Mouse (Mus musculus) liver, embryonic 13.5 days (tissue): ENCODE measurements around the gene Podn. TPM values are rescaled to one million over a fixed set of nuclear protein-coding genes. Genes with fewer than 3 reads are reported as not detected.

Experiments
- ATAC-seq: fragments of 200-750 bp; cut with Nextera tagmentation; 2 replicates; pipeline ENCODE4 v1.8.0; 2017; ENCODE audit warnings: low read depth, mild to moderate bottlenecking, moderate number of reproducible peaks, moderate library complexity
- DNase-seq: peaks from one replicate; pipeline ENCODE4 v3.0.0; 2022
- H3K27ac ChIP-seq: fragments of 300-500 bp; sonication (generic); 2 replicates; pipeline ENCODE4 v1.5.1; 2015; ENCODE audit warnings: moderate library complexity, mild to moderate bottlenecking, inconsistent platforms
- H3K27me3 ChIP-seq: fragments of 300-500 bp; sonication (generic); 2 replicates; pipeline ENCODE4 v1.6.1; 2015; ENCODE audit warnings: mild to moderate bottlenecking, inconsistent platforms
- H3K36me3 ChIP-seq: fragments of 300-500 bp; sonication (generic); 2 replicates; pipeline ENCODE4 v1.6.1; 2015; ENCODE audit warnings: mild to moderate bottlenecking, inconsistent platforms
- H3K4me1 ChIP-seq: fragments of 300-500 bp; sonication (generic); replicated peaks from 2 replicates; pipeline ENCODE4 v1.6.1; 2015; ENCODE audit warnings: inconsistent platforms
- H3K4me2 ChIP-seq: fragments of 300-500 bp; sonication (generic); 2 replicates; pipeline ENCODE4 v1.6.1; 2015; ENCODE audit warnings: inconsistent platforms, mild to moderate bottlenecking, moderate library complexity
- H3K4me3 ChIP-seq: fragments of 300-500 bp; sonication (generic); replicated peaks from 2 replicates; pipeline ENCODE4 v1.5.1; 2015; ENCODE audit warnings: mild to moderate bottlenecking, inconsistent platforms
- H3K9ac ChIP-seq: fragments of 300-500 bp; sonication (generic); 2 replicates; pipeline ENCODE4 v1.6.1; 2015; ENCODE audit warnings: mild to moderate bottlenecking, inconsistent platforms
- H3K9me3 ChIP-seq: fragments of 300-500 bp; sonication (generic); replicated peaks from 2 replicates; pipeline ENCODE4 v1.6.1; 2016; ENCODE audit warnings: inconsistent platforms
- WGBS: fragments of 180-500 bp; shearing (Covaris S2); methylation state at CpG from one replicate; pipeline ENCODE4 v1.1.7; 2015; ENCODE audit not compliant: insufficient replicate concordance; 5-methylcytosine and 5-hydroxymethylcytosine counted together
- polyA plus RNA-seq: library from polyadenylated mRNA; unstranded; fragments of >200 nt; fragmentation: Nextera tagmentation; extraction: Ambion mirVana; gene quantifications from 2 replicates; pipeline ENCODE4 v1.2.1, GENCODE M21; 2015

Podn gene
- polyA plus RNA-seq, 1 experiment from 2014 or later: 0.28 TPM

DNA sequence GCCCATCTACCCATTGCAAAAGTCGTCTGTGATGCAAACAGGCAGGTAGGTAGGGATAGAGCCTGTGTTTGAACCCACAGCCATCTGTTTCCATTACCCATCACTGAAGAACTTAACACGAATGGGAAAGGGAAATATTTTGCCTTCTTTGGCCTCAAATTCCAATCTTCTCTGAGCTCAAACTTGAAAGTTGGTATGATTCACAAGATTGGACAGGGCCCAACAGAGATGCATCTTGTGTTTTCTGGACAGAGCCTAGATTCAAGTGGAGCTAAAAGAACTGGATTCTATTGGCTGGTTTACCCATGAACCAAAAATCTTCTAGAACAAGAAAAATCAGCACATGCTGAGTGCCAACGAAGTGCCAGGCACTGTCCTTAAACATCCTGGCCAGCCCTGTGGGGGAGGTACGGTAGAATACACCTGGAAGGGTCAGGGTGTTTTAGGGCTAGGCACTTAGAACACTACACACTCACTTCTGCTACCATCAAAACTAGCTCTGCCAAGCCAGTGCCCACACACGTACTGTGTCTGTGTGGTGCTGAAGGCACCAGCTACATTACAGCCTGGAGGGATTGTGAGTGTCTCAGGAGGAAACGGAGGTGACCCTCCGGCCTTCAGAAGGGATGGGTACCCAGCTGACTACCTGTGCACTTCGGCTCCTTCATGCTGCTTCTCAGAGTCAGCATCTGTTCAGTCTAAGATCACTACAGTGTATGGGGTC is 63.0 kb downstream of the Podn start:
- peaks cover 14% of the 10 kb centered on the region for H3K4me1 ChIP-seq
- no peak overlapping the region for H3K9ac ChIP-seq
- no peak overlapping the region for H3K4me2 ChIP-seq
- no peaks in the 10 kb centered on the region for H3K36me3 ChIP-seq
- no peak overlapping the region for H3K27ac ChIP-seq
- 60% methylated on average over 8 of the region's 8 CpGs for WGBS
- no peaks in the 10 kb centered on the region for H3K9me3 ChIP-seq
- H3K4me3 ChIP-seq: no peak overlapping the region
- peaks cover 62% of the 10 kb centered on the region for H3K27me3 ChIP-seq
- no peak for DNase-seq
- ATAC-seq: no peak

DNA sequence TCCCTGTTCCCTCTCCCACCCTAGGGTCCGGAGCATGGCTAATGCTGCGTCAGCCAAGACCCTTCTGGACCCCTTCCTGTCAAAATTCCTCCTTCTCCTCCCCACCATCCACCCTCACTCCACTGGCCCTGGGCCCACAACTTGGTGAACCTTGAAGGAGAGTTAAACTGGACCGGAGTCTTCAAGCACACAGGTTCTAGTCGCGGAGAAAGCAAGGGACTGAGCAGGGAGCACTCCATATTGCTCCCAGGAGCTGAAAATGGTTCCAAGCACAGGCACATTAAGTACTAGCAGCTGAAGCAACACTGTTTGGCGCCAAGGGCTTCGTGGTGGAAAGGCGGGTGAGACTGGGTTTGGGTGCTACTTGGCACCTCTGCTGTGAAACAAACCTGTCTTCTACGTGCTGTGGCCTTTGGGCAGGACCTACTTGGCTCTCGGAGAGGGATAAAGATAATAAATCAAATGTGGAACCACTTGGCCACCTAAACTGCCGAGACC is 63.8 kb downstream of the Podn start:
- no peaks in the 10 kb centered on the region for H3K36me3 ChIP-seq
- peak overlapping the region; percentile 54 for H3K4me3 ChIP-seq
- DNase-seq: no peak
- 37% methylated on average over 11 of the region's 11 CpGs for WGBS
- peaks cover 62% of the 10 kb centered on the region for H3K27me3 ChIP-seq
- no peaks in the 10 kb centered on the region for H3K9me3 ChIP-seq
- H3K27ac ChIP-seq: no peak overlapping the region
- ATAC-seq: no peak
- peaks cover 22% of the 10 kb centered on the region for H3K4me1 ChIP-seq
- H3K9ac ChIP-seq: no peak overlapping the region
- H3K4me2 ChIP-seq: peak overlapping the region; percentile 75

GRCm38 (mm10) chr4:108031502-108032351 is 64.5 kb downstream of the Podn start:
- peak overlapping the region; percentile 39 for H3K9ac ChIP-seq
- no peak overlapping the region for H3K27ac ChIP-seq
- DNase-seq (no peak), ATAC-seq (no peak)
- H3K4me3 ChIP-seq: peak overlapping the region; percentile 54
- no peaks in the 10 kb centered on the region for H3K9me3 ChIP-seq
- no peaks in the 10 kb centered on the region for H3K36me3 ChIP-seq
- peaks cover 62% of the 10 kb centered on the region for H3K27me3 ChIP-seq
- H3K4me1 ChIP-seq: peaks cover 29% of the 10 kb centered on the region
- peak overlapping the region; percentile 75 for H3K4me2 ChIP-seq
- WGBS: 2% methylated on average over 78 of the region's 86 CpGs

- Histone ChIP-seq H3K27me3 (peaks cover 62% of the 10 kb centered on the region), H3K36me3 (no peaks in the 10 kb centered on the region), H3K9ac (0 out of 2 replicates have a peak overlapping the region, but pooled peaks have one; percentile 39), H3K27ac (no peak overlapping the region), H3K4me1 (peaks cover 36% of the 10 kb centered on the region), H3K4me2 (peak overlapping the region; percentile 75), H3K9me3 (no peaks in the 10 kb centered on the region), H3K4me3 (peak overlapping the region; percentile 54)
- no peak for ATAC-seq
- 5% methylated on average over 22 of the region's 22 CpGs for WGBS
- DNase-seq: no peak
Observed at GRCm38 (mm10) chr4:108030888-108031501, 65.2 kb downstream of the Podn start.

- 14% methylated on average over 3 of the region's 3 CpGs for WGBS
- peak overlapping the region; percentile 57 for H3K27ac ChIP-seq
Observed at GRCm38 (mm10) chr4:108026193-108026592, 70.1 kb downstream of the Podn start.

GRCm38 (mm10) chr4:108025269-108025668 is 71.0 kb downstream of the Podn start:
- Histone ChIP-seq H3K9ac (peak overlapping the region; percentile 49; the same call in 1 of the 2 replicates), H3K4me2 (peak overlapping the region; percentile 60), H3K27ac (peak overlapping the region; percentile 69), H3K4me1 (peaks cover 41% of the 10 kb centered on the region), H3K4me3 (peak overlapping the region; percentile 36), H3K9me3 (no peaks in the 10 kb centered on the region), H3K36me3 (no peaks in the 10 kb centered on the region), H3K27me3 (peaks cover 19% of the 10 kb centered on the region)
- DNase-seq (peak; percentile 62), ATAC-seq (peak; percentile 69)
- 9% methylated on average over 10 of the region's 10 CpGs for WGBS

More at GRCm38 (mm10) chr4:108026193-108026592, 70.1 kb downstream of the Podn start:
- ATAC-seq (peak; percentile 87), DNase-seq (peak; percentile 51)
- Histone ChIP-seq H3K9me3 (no peaks in the 10 kb centered on the region), H3K27me3 (peaks cover 29% of the 10 kb centered on the region), H3K4me1 (peaks cover 45% of the 10 kb centered on the region), H3K9ac (no peak overlapping the region), H3K36me3 (no peaks in the 10 kb centered on the region), H3K4me3 (no peak overlapping the region), H3K4me2 (peak overlapping the region; percentile 60)

- no peak overlapping the region for H3K4me2 ChIP-seq
- no peaks in the 10 kb centered on the region for H3K36me3 ChIP-seq
- WGBS: 81% methylated on average over 5 of the region's 5 CpGs
- no peak overlapping the region for H3K9ac ChIP-seq
- ATAC-seq (no peak), DNase-seq (no peak)
- no peak overlapping the region for H3K27ac ChIP-seq
- H3K4me1 ChIP-seq: peaks cover 41% of the 10 kb centered on the region
- H3K4me3 ChIP-seq: no peak overlapping the region
- H3K27me3 ChIP-seq: peaks cover 13% of the 10 kb centered on the region
- H3K9me3 ChIP-seq: no peaks in the 10 kb centered on the region
Observed at GRCm38 (mm10) chr4:108024641-108025040, 71.6 kb downstream of the Podn start.

- Histone ChIP-seq H3K9me3 (no peaks in the 10 kb centered on the region), H3K4me1 (peaks cover 41% of the 10 kb centered on the region), H3K4me2 (no peak overlapping the region), H3K27ac (no peak overlapping the region), H3K4me3 (no peak overlapping the region), H3K9ac (no peak overlapping the region), H3K27me3 (no peaks in the 10 kb centered on the region), H3K36me3 (no peaks in the 10 kb centered on the region)
- DNase-seq: no peak
- WGBS: 63% methylated on average over 4 of the region's 4 CpGs
- ATAC-seq: no peak
Observed at GRCm38 (mm10) chr4:108023186-108023585, 73.1 kb downstream of the Podn start.

DNA sequence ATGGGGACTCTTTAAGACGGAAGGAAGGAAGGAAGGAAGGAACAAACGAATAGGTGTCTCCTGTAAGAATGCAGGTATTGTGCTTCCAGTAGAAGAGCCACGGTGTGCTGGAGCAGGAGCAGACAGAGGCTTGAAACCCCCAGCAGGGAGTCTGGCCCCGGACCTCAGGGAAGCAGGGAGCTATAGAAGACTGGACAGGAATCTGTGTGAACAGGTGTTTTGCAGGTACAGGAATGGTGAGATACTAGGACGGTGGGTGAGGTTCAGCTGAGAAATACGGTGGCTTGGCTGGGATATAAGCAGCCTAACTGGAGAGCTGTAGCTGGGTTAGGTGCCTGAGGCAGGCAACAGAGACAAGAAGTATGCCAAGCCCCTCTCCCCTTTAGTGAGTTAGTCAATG is 76.1 kb downstream of the Podn start:
- WGBS: 63% methylated on average over 6 of the region's 6 CpGs
- Histone ChIP-seq H3K27ac (no peak overlapping the region), H3K36me3 (no peaks in the 10 kb centered on the region), H3K9me3 (no peaks in the 10 kb centered on the region), H3K4me2 (no peak overlapping the region), H3K27me3 (no peaks in the 10 kb centered on the region), H3K4me3 (no peak overlapping the region), H3K9ac (no peak overlapping the region), H3K4me1 (peaks cover 11% of the 10 kb centered on the region)
- ATAC-seq (no peak), DNase-seq (no peak)

DNA sequence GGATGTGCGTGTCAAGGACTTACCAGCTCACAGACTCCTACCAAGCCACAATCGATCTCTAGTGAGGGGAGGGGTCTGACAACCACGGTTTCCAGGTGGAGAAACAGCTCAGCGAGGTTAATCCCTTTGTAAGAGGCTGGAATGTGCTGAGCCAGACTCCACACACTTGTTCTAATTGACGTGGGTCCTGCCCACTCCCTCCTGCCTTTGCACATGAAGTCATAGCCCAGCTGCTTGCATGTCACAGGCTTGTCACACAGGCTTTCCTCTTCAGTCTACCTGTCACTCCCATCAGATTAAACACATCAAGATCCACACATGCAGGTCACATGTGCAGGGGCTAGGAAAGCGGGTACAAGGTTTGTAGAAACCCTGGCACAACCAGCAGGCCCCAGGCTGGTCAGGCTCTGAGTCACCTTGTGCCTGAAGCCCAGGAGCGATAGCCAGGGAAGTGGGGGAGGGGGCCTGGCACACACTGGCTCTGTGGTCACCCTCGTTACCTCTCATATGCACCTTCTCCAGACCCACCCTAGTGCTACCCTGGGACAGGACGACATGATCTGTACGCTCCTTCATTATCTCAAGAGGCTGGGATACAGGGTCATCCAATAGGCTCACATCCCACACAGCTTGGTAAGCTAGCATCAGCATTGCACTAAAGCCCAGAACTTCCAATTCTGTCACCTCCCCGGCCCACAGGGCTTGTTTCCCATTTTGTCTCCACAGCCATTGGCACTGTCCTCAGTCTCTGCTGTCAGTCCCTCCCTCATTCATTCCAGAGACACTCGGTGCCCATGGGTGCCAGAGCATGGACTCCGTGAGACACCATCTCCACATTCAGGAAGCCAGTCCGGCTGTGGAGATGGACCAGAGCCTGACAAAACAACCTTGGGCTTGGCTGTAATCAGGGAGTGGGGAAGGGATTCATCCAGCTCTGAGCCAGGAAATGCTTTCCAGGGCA is 77.0 kb downstream of the Podn start:
- no peaks in the 10 kb centered on the region for H3K36me3 ChIP-seq
- H3K27ac ChIP-seq: no peak overlapping the region
- no peaks in the 10 kb centered on the region for H3K9me3 ChIP-seq
- WGBS: 45% methylated on average over 14 of the region's 14 CpGs
- no peak overlapping the region for H3K4me2 ChIP-seq
- ATAC-seq: no peak
- peaks cover 2% of the 10 kb centered on the region; the same call in 1 of the 2 replicates for H3K4me1 ChIP-seq
- H3K27me3 ChIP-seq: no peaks in the 10 kb centered on the region
- H3K4me3 ChIP-seq: no peak overlapping the region
- no peak overlapping the region for H3K9ac ChIP-seq
- no peak for DNase-seq
